Mouse (Mus musculus) right cerebral cortex, adult 18-20 months (tissue): ENCODE results near the gene Pum2.
"Not testable (repeated sequence)": the region's sequence is repeated elsewhere in the genome, so short reads cannot be mapped to it uniquely, and the experiment has no call there.

Source experiments
- DNase-seq: peaks from one replicate; pipeline ENCODE4 v3.0.0; 2022; ENCODE audit warnings: mixed read lengths

Gene Pum2

GRCm38 (mm10) chr12:8669846-8670245, 4.1 kb upstream of the Pum2 start:
- no peak for DNase-seq

GRCm38 (mm10) chr12:8673121-8673973, 587 bp upstream of the Pum2 start:
- no peak for DNase-seq

GRCm38 (mm10) chr12:8674377-8674864, 487 bp downstream of the Pum2 start:
- no peak for DNase-seq

GRCm38 (mm10) chr12:8674891-8675341, 982 bp downstream of the Pum2 start:
- DNase-seq = no peak

- DNase-seq = no peak
Measured at GRCm38 (mm10) chr12:8675361-8675760, 1.4 kb downstream of the Pum2 start.

- no peak for DNase-seq
Measured at GRCm38 (mm10) chr12:8676341-8676740, 2.4 kb downstream of the Pum2 start.

GRCm38 (mm10) chr12:8677926-8678325, 4.0 kb downstream of the Pum2 start:
- no peak for DNase-seq

GRCm38 (mm10) chr12:8684200-8684599, 10.3 kb downstream of the Pum2 start:
- no peak for DNase-seq

GRCm38 (mm10) chr12:8685036-8685435, 11.1 kb downstream of the Pum2 start:
- no peak for DNase-seq

- not testable (repeated sequence) for DNase-seq
Measured at GRCm38 (mm10) chr12:8689882-8690281, 15.9 kb downstream of the Pum2 start.

GRCm38 (mm10) chr12:8698895-8699294, 25.0 kb downstream of the Pum2 start:
- DNase-seq = peak; percentile 27

- no peak for DNase-seq
Measured at GRCm38 (mm10) chr12:8703988-8704387, 30.1 kb downstream of the Pum2 start.

GRCm38 (mm10) chr12:8708876-8709275, 34.9 kb downstream of the Pum2 start:
- no peak for DNase-seq

- DNase-seq = no peak
Measured at GRCm38 (mm10) chr12:8712665-8713064, 38.7 kb downstream of the Pum2 start.

- no peak for DNase-seq
Measured at GRCm38 (mm10) chr12:8716093-8716492, 42.2 kb downstream of the Pum2 start.

- DNase-seq = no peak
Measured at GRCm38 (mm10) chr12:8726890-8727289, 53.0 kb downstream of the Pum2 start.

GRCm38 (mm10) chr12:8728739-8729138, 54.8 kb downstream of the Pum2 start:
- no peak for DNase-seq

- DNase-seq = no peak
Measured at GRCm38 (mm10) chr12:8753654-8754053, 79.7 kb downstream of the Pum2 start.

GRCm38 (mm10) chr12:8754116-8754515, 80.2 kb downstream of the Pum2 start:
- DNase-seq = peak; percentile 43

- no peak for DNase-seq
Measured at GRCm38 (mm10) chr12:8758029-8758428, 84.1 kb downstream of the Pum2 start.

GRCm38 (mm10) chr12:8759115-8759514, 85.2 kb downstream of the Pum2 start:
- DNase-seq = no peak

- DNase-seq = no peak
Measured at GRCm38 (mm10) chr12:8759779-8760178, 85.8 kb downstream of the Pum2 start.

- DNase-seq = no peak
Measured at GRCm38 (mm10) chr12:8760561-8760960, 86.6 kb downstream of the Pum2 start.

GRCm38 (mm10) chr12:8761058-8761457, 87.1 kb downstream of the Pum2 start:
- no peak for DNase-seq

GRCm38 (mm10) chr12:8762667-8763066, 88.7 kb downstream of the Pum2 start:
- no peak for DNase-seq
